Mouse (Mus musculus) heart, adult 10 weeks (tissue): ENCODE data around the gene Swt1. TPM values are rescaled to one million over a fixed set of nuclear protein-coding genes. Genes with fewer than 3 reads are reported as not detected.

ENCODE experiments used
- polyA plus RNA-seq: library from polyadenylated mRNA; stranded (reverse); fragments of 350-450 nt; fragmentation: Illumina TruSeq; extraction: RNeasy Lipid Tissue Mini Kit (QIAGEN cat#74804); gene quantifications from one replicate; pipeline ENCODE4 v1.2.3, GENCODE M21; 2014; ENCODE audit warnings: low read depth, low replicate concordance

Gene Swt1
- 5.2 TPM for polyA plus RNA-seq

DNA sequence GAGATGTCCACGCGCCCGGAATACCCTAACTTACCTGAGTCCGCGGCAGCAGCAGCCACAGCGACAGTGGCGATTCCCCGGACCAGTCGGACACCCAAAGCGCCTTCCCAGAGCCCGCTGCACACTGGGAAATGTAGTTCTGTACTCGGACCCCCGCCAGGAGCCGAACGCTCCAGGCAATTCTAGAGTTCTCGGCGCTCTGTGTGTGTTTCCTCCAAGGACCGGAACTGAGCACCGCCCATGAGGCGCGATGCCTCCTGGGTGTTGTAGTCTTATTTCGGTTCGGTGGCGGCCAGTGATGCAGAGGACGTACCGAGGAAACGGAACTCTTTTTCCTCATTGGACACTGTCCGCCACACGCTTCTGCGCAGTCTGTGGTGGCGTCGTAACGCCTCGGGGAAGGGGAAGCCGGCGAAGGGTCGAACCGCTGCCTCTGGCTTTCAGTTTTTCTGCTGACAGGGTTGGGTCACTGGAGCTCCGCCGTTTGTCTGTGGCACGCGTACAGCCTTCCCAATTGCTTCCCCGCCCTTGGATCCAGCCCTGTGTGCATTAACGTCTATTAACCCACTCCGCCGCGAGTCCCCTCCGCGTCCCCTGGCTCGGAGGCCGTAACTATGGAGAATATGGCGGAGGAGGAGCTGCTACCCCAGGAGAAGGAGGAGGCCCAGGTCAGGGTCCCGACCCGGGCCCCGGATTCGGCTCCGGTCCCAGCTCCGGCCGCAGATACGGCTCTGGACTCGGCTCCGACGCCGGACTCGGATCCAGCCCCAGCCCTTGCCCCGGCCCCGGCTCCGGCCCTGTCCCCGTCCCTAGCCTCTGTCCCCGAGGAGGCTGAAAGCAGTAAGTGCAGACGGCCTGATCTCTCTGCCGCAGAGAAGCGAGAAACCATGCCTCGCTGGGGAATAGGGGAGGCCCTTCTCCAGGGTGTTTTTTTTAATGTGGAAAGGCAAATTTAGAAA lies at the start of gene Swt1, which contains the start of gene Trmt1l:
TSS of gene Swt1 (minus strand) at position 193 of the 959 bp plus-strand sequence.
TSS of gene Trmt1l (plus strand) at position 280 of the 959 bp plus-strand sequence.

DNA sequence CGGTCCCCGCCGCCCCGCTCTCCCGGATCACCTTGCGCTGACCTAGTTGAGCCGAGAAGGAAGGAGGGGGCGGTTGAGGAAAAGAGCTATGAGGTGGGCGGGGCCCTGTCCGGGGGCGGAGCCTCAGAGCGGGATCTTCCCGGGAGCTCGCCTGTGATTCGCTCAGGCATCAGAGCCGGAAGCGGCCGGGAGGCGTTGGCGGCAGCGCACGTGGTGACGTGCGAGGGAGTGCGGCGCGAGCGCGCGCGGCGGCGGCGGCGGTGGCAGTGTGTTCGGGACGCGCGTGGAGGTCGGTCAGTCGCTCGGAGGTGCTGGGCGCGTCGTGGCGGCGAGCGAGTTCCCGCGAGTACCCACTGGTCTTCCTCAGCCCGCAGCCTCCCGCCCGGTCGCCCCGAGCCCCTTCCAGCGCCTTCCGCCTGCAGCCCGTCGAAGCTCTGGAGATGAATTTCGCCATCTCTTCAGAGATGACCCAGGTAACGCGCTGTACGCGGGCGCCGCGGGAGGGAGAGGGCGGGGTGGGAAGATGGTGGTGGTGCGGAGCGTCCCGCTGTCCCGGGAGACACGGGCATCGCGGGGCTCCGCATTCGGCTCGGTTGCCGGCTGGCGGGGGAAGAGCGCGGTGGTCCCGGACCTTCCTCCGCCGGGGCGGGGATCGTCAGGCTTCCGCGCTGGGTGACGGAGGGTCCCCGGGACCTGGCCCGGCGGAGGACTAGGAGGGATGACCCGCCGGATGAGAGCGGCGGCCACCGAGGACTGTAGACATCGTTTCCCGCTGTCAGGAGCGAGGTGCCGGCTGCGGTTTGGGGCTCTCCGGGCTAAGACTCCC lies 83.8 kb downstream of the Swt1 start, which contains the start of gene Ivns1abp:
TSS of gene Ivns1abp (plus strand) at position 195 of the 826 bp plus-strand sequence.

Other genes starting within 250 kb of the Swt1 start
- gene Gm47985, start 245.9 kb downstream of the Swt1 start, polyA plus RNA-seq = 2.0 TPM
- not detected for gene Gm8947, start 236.1 kb downstream of the Swt1 start, polyA plus RNA-seq
- not detected for gene Gm47995, start 230.0 kb downstream of the Swt1 start, polyA plus RNA-seq
- gene 3110040M04Rik, start 224.3 kb downstream of the Swt1 start, polyA plus RNA-seq = not detected
- gene Gm47996, start 218.3 kb downstream of the Swt1 start, polyA plus RNA-seq = not detected
- gene Ivns1abp, start 84.0 kb downstream of the Swt1 start, polyA plus RNA-seq = 1,195 TPM
- 24.7 TPM for gene Trmt1l, start 87 bp upstream of the Swt1 start, polyA plus RNA-seq
- 16.9 TPM for gene Rnf2, start 72.5 kb upstream of the Swt1 start, polyA plus RNA-seq
- gene Fam129a, start 142.7 kb upstream of the Swt1 start, polyA plus RNA-seq = 10.2 TPM